Mouse (Mus musculus) spleen, adult 2 months (tissue): ENCODE data around the gene Antxrl. TPM values are rescaled to one million over a fixed set of nuclear protein-coding genes. Genes with fewer than 3 reads are reported as not detected.

Experiments used
- DNase-seq, 2 experiments: peaks; one replicate each; pipeline versions ENCODE4 v3.0.0 to v3.0.0-alpha.2; 2012 to 2021; ENCODE audit warnings: low spot score in 2 of 2, low read depth in 1 of 2
- H3K27ac ChIP-seq: fragments of 200-500 bp; 2 replicates; pipeline ENCODE4 v1.5.1; 2012; ENCODE audit warnings: low read length, inconsistent platforms; ENCODE audit not compliant: insufficient read depth
- H3K27me3 ChIP-seq: fragments of 200-500 bp; 2 replicates; pipeline ENCODE4 v1.6.1; 2012; ENCODE audit warnings: mild to moderate bottlenecking, moderate library complexity, low read length, inconsistent platforms; ENCODE audit not compliant: control insufficient read depth, insufficient read depth
- H3K36me3 ChIP-seq: fragments of 200-500 bp; 2 replicates; pipeline ENCODE4 v1.6.1; 2012; ENCODE audit warnings: mild to moderate bottlenecking, low read length, inconsistent platforms; ENCODE audit not compliant: control insufficient read depth, insufficient read depth
- H3K4me1 ChIP-seq: fragments of 200-500 bp; 2 replicates; pipeline ENCODE4 v1.6.1; 2011; ENCODE audit warnings: inconsistent platforms; ENCODE audit not compliant: control insufficient read depth, insufficient read depth, insufficient read length
- H3K4me3 ChIP-seq: fragments of 200-500 bp; 2 replicates; pipeline ENCODE4 v1.5.1; 2011; ENCODE audit warnings: mild to moderate bottlenecking, inconsistent platforms; ENCODE audit not compliant: insufficient read depth, insufficient read length; ENCODE audit errors: extremely low read depth
- CTCF ChIP-seq: fragments of 200-500 bp; IDR thresholded peaks from 2 replicates; pipeline ENCODE4 v1.5.1; 2011; ENCODE audit warnings: mild to moderate bottlenecking, inconsistent platforms; ENCODE audit not compliant: insufficient read depth, insufficient read length, insufficient replicate concordance; ENCODE audit errors: extremely low read depth
- POLR2A ChIP-seq: fragments of 200-500 bp; IDR thresholded peaks from 2 replicates; pipeline ENCODE4 v1.6.1; 2011; ENCODE audit warnings: low read depth, low read length, inconsistent platforms
- WGBS: fragments of 180-500 bp; shearing (Covaris S2); methylation state at CpG from one replicate; pipeline ENCODE4 v1.1.7; 2018; 5-methylcytosine and 5-hydroxymethylcytosine counted together
- polyA plus RNA-seq: library from polyadenylated mRNA; depleted of rRNA; stranded (reverse); fragments of >200 nt; gene quantifications from 2 replicates; pipeline ENCODE4 v1.2.3, GENCODE M21; 2012

Gene Antxrl
- polyA plus RNA-seq, 1 experiment: not detected

DNA sequence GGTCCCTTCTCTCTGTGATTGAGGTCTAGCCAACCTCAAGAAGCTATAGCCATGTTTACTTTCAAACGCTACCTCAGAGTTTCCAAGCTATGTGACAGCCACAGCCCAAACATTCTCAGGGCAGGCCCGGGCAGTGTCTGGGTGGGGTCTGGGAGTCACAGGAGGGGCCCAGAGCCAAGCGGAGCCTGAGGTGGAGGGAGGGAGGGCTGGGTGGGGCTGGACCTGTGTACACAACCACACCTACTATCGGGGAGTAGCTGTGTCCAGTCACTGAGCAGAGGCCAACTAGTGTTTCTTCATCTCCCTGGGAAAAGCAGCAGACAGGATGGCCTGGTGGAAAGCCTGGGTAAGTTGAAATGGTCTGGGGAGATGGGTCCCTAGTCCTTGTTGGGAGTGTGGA lies 33.2 kb downstream of the Antxrl start, which contains the start of gene Anxa8:
Anxa8 (plus strand) TSS at position 251 of the 400 bp plus-strand sequence.
- H3K4me1 ChIP-seq: no peaks in the 10 kb centered on the region
- WGBS: 80% methylated on average over 4 of the region's 4 CpGs
- no peak within 1 kb of the TSS for H3K4me3 ChIP-seq
- no peaks in the 10 kb centered on the region for H3K36me3 ChIP-seq
- no peak within 1 kb of the TSS for H3K27ac ChIP-seq
- DNase-seq: no peak
- TF ChIP-seq POLR2A (no peak), CTCF (no peak)
- no peaks in the 10 kb centered on the region for H3K27me3 ChIP-seq

DNA sequence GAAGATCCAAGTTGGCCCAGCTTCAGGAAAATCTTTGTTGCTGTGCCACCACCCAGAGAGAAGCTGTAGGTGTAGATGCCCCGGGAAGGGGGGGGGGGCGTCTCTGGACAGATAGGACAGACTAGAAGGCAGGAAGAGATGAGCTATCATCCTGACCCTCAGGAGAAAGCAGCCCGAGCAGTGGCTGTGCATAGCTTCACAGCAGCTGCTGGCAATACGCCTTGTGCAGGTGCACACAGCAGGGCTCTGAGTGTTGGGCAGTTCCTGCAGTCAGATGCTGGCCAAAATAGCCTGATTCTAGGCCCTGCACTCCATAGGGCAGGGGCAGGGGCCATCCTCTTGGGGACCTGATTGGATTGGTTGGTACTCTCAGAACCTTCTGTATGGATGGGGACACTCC lies 34.3 kb downstream of the Antxrl start:
- Histone ChIP-seq H3K4me3 (no peak overlapping the region), H3K36me3 (no peaks in the 10 kb centered on the region), H3K27me3 (no peaks in the 10 kb centered on the region), H3K27ac (no peak overlapping the region), H3K4me1 (no peaks in the 10 kb centered on the region)
- no peak for DNase-seq
- 77% methylated on average over 4 of the region's 4 CpGs for WGBS
- TF ChIP-seq POLR2A (no peak), CTCF (no peak)

DNA sequence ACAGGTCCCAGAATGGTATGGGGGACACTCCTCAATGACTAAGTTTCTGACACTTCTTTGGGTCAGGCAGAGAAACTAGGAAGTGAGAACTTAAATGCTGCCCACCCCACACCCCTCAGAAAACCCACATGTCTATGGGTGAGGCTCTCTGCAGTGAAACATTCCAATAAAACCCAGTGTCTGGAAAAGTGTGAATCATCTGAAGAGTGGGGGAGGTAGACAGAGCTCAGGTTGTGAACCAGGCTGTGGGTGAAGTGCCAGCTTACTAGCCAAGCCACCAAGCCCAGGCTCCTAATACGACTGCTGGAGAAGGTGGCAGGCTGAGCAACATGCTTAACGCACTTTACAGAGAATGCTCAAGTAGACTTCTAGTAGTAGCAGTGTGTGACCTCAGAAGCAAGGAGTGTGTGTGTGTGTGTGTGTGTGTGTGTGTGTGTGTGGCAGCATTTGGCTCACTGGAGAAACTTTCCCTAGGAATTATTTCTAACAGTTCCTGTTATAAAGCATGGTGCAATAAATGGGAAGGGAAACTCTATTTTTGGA lies 35.4 kb downstream of the Antxrl start:
- Histone ChIP-seq H3K27me3 (no peaks in the 10 kb centered on the region), H3K4me3 (no peak overlapping the region), H3K4me1 (no peaks in the 10 kb centered on the region), H3K27ac (no peak overlapping the region), H3K36me3 (no peaks in the 10 kb centered on the region)
- 72% methylated on average over 2 of the region's 2 CpGs for WGBS
- no peak for DNase-seq
- TF ChIP-seq POLR2A (no peak), CTCF (no peak)

GRCm38 (mm10) chr14:34089796-34090195 lies 37.3 kb downstream of the Antxrl start:
- Histone ChIP-seq H3K36me3 (no peaks in the 10 kb centered on the region), H3K27me3 (no peaks in the 10 kb centered on the region), H3K4me3 (no peak overlapping the region), H3K4me1 (no peaks in the 10 kb centered on the region), H3K27ac (no peak overlapping the region)
- TF ChIP-seq CTCF: no peak
- no peak for TF ChIP-seq POLR2A
- 88% methylated on average over 8 of the region's 8 CpGs for WGBS
- no peak for DNase-seq

DNA sequence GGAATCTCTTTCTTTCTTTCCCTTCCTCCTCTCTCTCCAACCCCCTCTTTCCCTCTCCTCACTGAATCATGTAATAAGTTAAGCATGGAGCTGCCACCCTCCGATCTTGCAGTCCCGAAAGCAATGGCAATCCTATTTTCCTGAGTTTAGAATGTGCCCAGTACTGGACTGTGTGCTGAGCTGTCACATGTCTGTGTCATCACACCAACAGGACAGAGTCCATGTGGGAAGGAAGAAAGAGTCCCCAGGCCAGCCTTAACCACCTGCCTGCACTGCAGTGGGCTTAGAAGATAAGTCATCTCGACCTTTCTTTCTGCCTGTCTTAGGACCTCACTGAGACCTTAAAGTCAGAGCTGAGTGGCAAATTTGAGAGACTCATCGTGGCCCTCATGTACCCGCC lies 39.0 kb downstream of the Antxrl start:
- WGBS: 82% methylated on average over 5 of the region's 5 CpGs
- TF ChIP-seq POLR2A (no peak), CTCF (no peak)
- no peaks in the 10 kb centered on the region for H3K36me3 ChIP-seq

GRCm38 (mm10) chr14:34092856-34093255 lies 40.3 kb downstream of the Antxrl start:
- Histone ChIP-seq H3K4me3 (no peak overlapping the region), H3K4me1 (no peaks in the 10 kb centered on the region), H3K27me3 (no peaks in the 10 kb centered on the region), H3K27ac (no peak overlapping the region), H3K36me3 (no peaks in the 10 kb centered on the region)
- DNase-seq: no peak
- 89% methylated on average over 1 of the region's 1 CpGs for WGBS
- TF ChIP-seq CTCF (no peak), POLR2A (no peak)

More for the DNA sequence above, 39.0 kb downstream of the Antxrl start:
- DNase-seq: no peak
- H3K4me3 ChIP-seq: no peak overlapping the region
- H3K27me3 ChIP-seq: no peaks in the 10 kb centered on the region
- no peak overlapping the region for H3K27ac ChIP-seq
- no peaks in the 10 kb centered on the region for H3K4me1 ChIP-seq

DNA sequence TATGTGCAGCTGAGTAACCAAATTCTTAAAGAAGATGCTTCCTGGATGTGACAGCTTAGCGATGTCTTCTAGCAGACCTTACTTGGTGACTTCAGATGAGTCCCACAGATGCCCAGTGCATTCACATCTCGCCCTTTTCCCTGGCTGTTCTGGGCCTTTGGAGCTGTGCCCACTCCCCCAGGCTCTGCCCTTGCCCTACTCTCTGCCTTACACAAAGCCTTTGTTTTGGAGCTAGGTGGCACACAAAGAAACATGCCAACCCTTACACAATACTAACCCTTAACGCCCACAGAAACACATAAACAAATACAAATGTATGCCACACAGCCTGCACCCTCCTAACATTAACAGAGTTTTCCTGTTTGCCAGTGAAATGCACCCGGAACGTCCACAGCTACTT lies 43.7 kb downstream of the Antxrl start:
- Histone ChIP-seq H3K36me3 (no peaks in the 10 kb centered on the region), H3K27ac (no peak overlapping the region), H3K4me3 (no peak overlapping the region), H3K4me1 (no peaks in the 10 kb centered on the region), H3K27me3 (no peaks in the 10 kb centered on the region)
- TF ChIP-seq POLR2A: no peak
- no peak for TF ChIP-seq CTCF
- WGBS: 81% methylated on average over 5 of the region's 5 CpGs
- DNase-seq: no peak
